In the genomic region with DNA sequence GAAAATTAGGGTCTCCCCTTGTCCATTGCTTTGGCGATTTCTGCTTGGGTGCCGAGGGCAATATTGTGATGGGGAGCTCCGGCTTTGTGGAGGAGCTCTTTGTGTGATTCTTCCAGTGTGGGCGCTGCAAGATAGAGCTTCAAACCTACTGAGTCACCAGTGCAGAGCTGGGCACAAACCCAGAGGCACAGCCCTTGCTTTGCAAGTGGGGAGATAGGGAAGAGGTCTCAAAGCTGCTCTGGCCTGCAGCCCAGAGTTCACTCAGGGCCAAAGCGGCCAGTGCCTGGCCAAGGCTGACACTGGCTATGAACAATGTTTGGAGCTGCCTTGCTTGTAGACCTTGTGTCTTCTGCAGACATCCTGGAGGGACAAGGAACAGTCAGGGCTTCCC, we compare ENCODE assay signal across 9 mouse cellular contexts. TPM values are rescaled to one million over a fixed set of nuclear protein-coding genes. Genes with fewer than 3 reads are reported as not detected.
A peak's percentile ranks its signal among the peaks of the same experiment; 100 is the strongest.
DNase-seq lines count a peak whose midpoint lies in the region; ATAC-seq lines count a peak whose summit lies in the region.
"Had no signal": no experiment of that assay in that cellular context is flagged by ENCODE, and none has a peak within 500 bp of the region (broad histone marks: within the 10 kb centered on the region; RNA-seq: fewer than 3 reads in every experiment).

No protein-coding gene starts in this region.

- ATAC-seq in hematopoietic stem cell, adult 5-6 weeks (replicated peaks in 1 of 2; ENCODE audit: insufficient read depth in 1 of 2, low FRiP score in 2 of 2, low TSS enrichment in 1 of 2, low read depth in 1 of 2, poor library complexity in 2 of 2, severe bottlenecking in 2 of 2): peak; percentile 62 to 63; a peak in 2 of 4 replicates
- peak; percentile 91 for ATAC-seq in megakaryocyte progenitor cell, adult 5-6 weeks (replicated peaks; ENCODE audit: poor library complexity)
- no peak for ATAC-seq in forebrain, embryonic 16.5 days

- peak; percentile 95 for DNase-seq in 3T3-L1 (ENCODE audit: low read depth, low spot score)
- peak; percentile 87 for DNase-seq in adrenal gland, postnatal 25 days
- DNase-seq in frontal cortex, postnatal 14 days (ENCODE audit: low spot score in 2 of 2): peak; percentile 16 to 47
- DNase-seq in urinary bladder, postnatal 14 days (ENCODE audit: low spot score): peak; percentile 84
- no peak for DNase-seq in thymus, postnatal 36 days

- H3K9me3 ChIP-seq in forebrain, embryonic 16.5 days (ENCODE audit: control insufficient read depth, low read length): no peaks in the 10 kb centered on the region

- no peak overlapping the region for H3K4me2 ChIP-seq in forebrain, embryonic 16.5 days (ENCODE audit: low read length)

- WGBS in forebrain, embryonic 16.5 days: 86% methylated on average over 5 of the region's 5 CpGs

- H3K4me3 ChIP-seq in forebrain, embryonic 16.5 days (replicated peaks; ENCODE audit: low read length): no peak overlapping the region
- H3K4me3 ChIP-seq: megakaryocyte, embryonic 14.5 days had no signal

- H3K36me3 ChIP-seq in forebrain, embryonic 16.5 days (ENCODE audit: control insufficient read depth, insufficient read depth): no peaks in the 10 kb centered on the region

- H3K9ac ChIP-seq in forebrain, embryonic 16.5 days (replicated peaks; ENCODE audit: low read depth, low read length): no peak overlapping the region

- H3K27ac ChIP-seq in forebrain, embryonic 16.5 days (ENCODE audit: low read length): no peak overlapping the region; the same call in 1 of the 2 replicates

- H3K27me3 ChIP-seq in forebrain, embryonic 16.5 days (replicated peaks; ENCODE audit: control insufficient read depth, insufficient read depth, low read length): no peaks in the 10 kb centered on the region
- H3K27me3 ChIP-seq: megakaryocyte, embryonic 14.5 days had no signal

- H3K4me1 ChIP-seq in forebrain, embryonic 16.5 days (replicated peaks; ENCODE audit: control insufficient read depth, insufficient read depth, low read length): no peaks in the 10 kb centered on the region; the same call in 1 of the 2 replicates

RNA-seq across cellular contexts. Expression of a gene that starts 52.9 kb away (rescaled TPM):
- total RNA-seq in adrenal gland, postnatal 25 days (2021): 43.8 and 51.0 TPM in 2 replicates
- 809 and 896 TPM in 2 replicates for total RNA-seq in hematopoietic stem cell, adult 5-6 weeks (2017)
- total RNA-seq in megakaryocyte progenitor cell, adult 5-6 weeks (2015): 177 and 202 TPM in 2 replicates
- 240 and 266 TPM in 2 replicates for total RNA-seq in megakaryocyte progenitor cell, adult 5-6 weeks (2017)
- 25.7 and 30.5 TPM in 2 replicates for polyA plus RNA-seq in forebrain, embryonic 16.5 days (2015; fragmentation: Nextera tagmentation; extraction: Ambion mirVana)

Comparison
In these comparisons a context has a peak if more than half of its experiments do, and no peak if none do; other contexts are left out.
1. DNase-seq: peak in 3T3-L1 (single experiment), adrenal gland, postnatal 25 days (single experiment), frontal cortex, postnatal 14 days (2 of 2) and urinary bladder, postnatal 14 days (single experiment); none in thymus, postnatal 36 days (0 of 2).